Mouse (Mus musculus) G1E (cell line): Measurements from ENCODE around the gene Rhoc. TPM values are rescaled to one million over a fixed set of nuclear protein-coding genes. Genes with fewer than 3 reads are reported as not detected.

Source experiments
- ATAC-seq: 2 replicates; pipeline ENCODE4 v1.8.0; 2016; ENCODE audit warnings: mild to moderate bottlenecking; ENCODE audit not compliant: insufficient number of reproducible peaks, poor library complexity, low FRiP score, severe bottlenecking; ENCODE audit errors: extremely low read depth
- DNase-seq: peaks from one replicate; pipeline ENCODE4 v3.0.0; 2012; ENCODE audit warnings: low spot score
- H3K27me3 ChIP-seq: 2 replicates; pipeline ENCODE4 v1.6.1; 2012; ENCODE audit warnings: mild to moderate bottlenecking, low read length, inconsistent platforms; ENCODE audit not compliant: insufficient read depth
- H3K36me3 ChIP-seq: replicated peaks from 2 replicates; pipeline ENCODE3; 2012; ENCODE audit warnings: mild to moderate bottlenecking, inconsistent platforms
- H3K4me1 ChIP-seq: 2 replicates; pipeline ENCODE4 v1.6.1; 2012; ENCODE audit warnings: low read depth, low read length, inconsistent platforms, mixed read lengths; ENCODE audit not compliant: insufficient read depth
- H3K4me3 ChIP-seq: 2 replicates; pipeline ENCODE4 v1.5.1; 2012; ENCODE audit warnings: low read depth, mild to moderate bottlenecking, inconsistent platforms, low read length, moderate library complexity, mixed read lengths
- H3K9me3 ChIP-seq: replicated peaks from 2 replicates; pipeline ENCODE4 v1.6.1; 2012; ENCODE audit warnings: inconsistent platforms
- CTCF ChIP-seq: IDR thresholded peaks from 2 replicates; pipeline ENCODE4 v1.5.1; 2012; ENCODE audit warnings: low read depth, low read length, inconsistent platforms, mixed read lengths
- GATA1 ChIP-seq: IDR thresholded peaks from 2 replicates; pipeline ENCODE4 v1.6.1; 2012; ENCODE audit warnings: borderline replicate concordance, low read length, inconsistent platforms, mixed read lengths
- GATA2 ChIP-seq: IDR thresholded peaks from 2 replicates; pipeline ENCODE4 v1.6.1; 2012; ENCODE audit warnings: low read depth, low read length, inconsistent platforms, borderline replicate concordance
- POLR2AphosphoS5 ChIP-seq: IDR thresholded peaks from 2 replicates; pipeline ENCODE4 v1.6.1; 2012; ENCODE audit warnings: low read depth, low read length, inconsistent platforms; ENCODE audit not compliant: insufficient replicate concordance
- TAL1 ChIP-seq: conservative IDR thresholded peaks from 2 replicates; pipeline ENCODE4 v1.6.1; 2012; ENCODE audit warnings: low read depth, low read length, inconsistent platforms, mixed read lengths
- polyA plus RNA-seq: library from polyadenylated mRNA; stranded (reverse); fragments of >175 nt; gene quantifications from 2 replicates; pipeline ENCODE4 v1.2.3, GENCODE M21; 2012
- total RNA-seq, 2 experiments: library from RNA; stranded (forward) in 1 of 2; stranded (reverse) in 1 of 2; fragments of 200-1000 nt in 1 of 2; fragments of >200 nt in 1 of 2; fragmentation: Nextera tagmentation in 1 of 2; gene quantifications; 2 replicates each; pipeline ENCODE4 v1.2.3; 2014 to 2017

Gene Rhoc
- total and polyA plus RNA-seq, 3 experiments = 1.4 to 5.5 (median 2.2) TPM

- no peak for DNase-seq
- Histone ChIP-seq H3K4me3 (no peak overlapping the region), H3K9me3 (no peaks in the 10 kb centered on the region), H3K27me3 (no peaks in the 10 kb centered on the region), H3K4me1 (no peaks in the 10 kb centered on the region), H3K36me3 (peaks cover 84% of the 10 kb centered on the region)
- no peak for ATAC-seq
- no peak for TF ChIP-seq TAL1
- TF ChIP-seq GATA1 = no peak
- no peak for TF ChIP-seq CTCF
- TF ChIP-seq GATA2 = no peak
- no peak for TF ChIP-seq POLR2AphosphoS5
Measured at GRCm38 (mm10) chr3:104841049-104841448, 52.9 kb downstream of the Rhoc start.

Other genes with a start within 250 kb of the Rhoc start
- 32.1 and 75.1 TPM in 2 replicates for gene Slc16a1, start 149.7 kb upstream of the Rhoc start, total RNA-seq (2014; fragmentation: Nextera tagmentation)
- gene Slc16a1, start 149.7 kb upstream of the Rhoc start, total RNA-seq (2017) = 49.8 and 52.7 TPM in 2 replicates
- 62.5 and 76.5 TPM in 2 replicates for gene Slc16a1, start 149.7 kb upstream of the Rhoc start, polyA plus RNA-seq
- not detected in 2 replicates for gene Ppm1j, start 7.3 kb upstream of the Rhoc start, total RNA-seq (2014; fragmentation: Nextera tagmentation)
- not detected in 2 replicates for gene Ppm1j, start 7.3 kb upstream of the Rhoc start, total RNA-seq (2017)
- gene Ppm1j, start 7.3 kb upstream of the Rhoc start, polyA plus RNA-seq = 0.08 and 0.16 TPM in 2 replicates
- gene Fam19a3, start 6.5 kb upstream of the Rhoc start, total RNA-seq (2014; fragmentation: Nextera tagmentation) = not detected in 2 replicates
- under 0.01 and 0.11 TPM in 2 replicates for gene Fam19a3, start 6.5 kb upstream of the Rhoc start, total RNA-seq (2017)
- gene Fam19a3, start 6.5 kb upstream of the Rhoc start, polyA plus RNA-seq = not detected in 2 replicates
- 33.2 and 34.5 TPM in 2 replicates for gene Mov10, start 30.2 kb downstream of the Rhoc start, total RNA-seq (2014; fragmentation: Nextera tagmentation)
- gene Mov10, start 30.2 kb downstream of the Rhoc start, total RNA-seq (2017) = 7.4 and 8.1 TPM in 2 replicates
- gene Mov10, start 30.2 kb downstream of the Rhoc start, polyA plus RNA-seq = 57.0 and 65.0 TPM in 2 replicates
- gene St7l, start 75.6 kb downstream of the Rhoc start, total RNA-seq (2014; fragmentation: Nextera tagmentation) = 32.7 and 34.2 TPM in 2 replicates
- 25.6 and 25.9 TPM in 2 replicates for gene St7l, start 75.6 kb downstream of the Rhoc start, total RNA-seq (2017)
- 2.8 and 3.1 TPM in 2 replicates for gene St7l, start 75.6 kb downstream of the Rhoc start, polyA plus RNA-seq
- gene Capza1, start 76.1 kb downstream of the Rhoc start, total RNA-seq (2014; fragmentation: Nextera tagmentation) = 181 and 182 TPM in 2 replicates
- gene Capza1, start 76.1 kb downstream of the Rhoc start, total RNA-seq (2017) = 148 and 168 TPM in 2 replicates
- gene Capza1, start 76.1 kb downstream of the Rhoc start, polyA plus RNA-seq = 12.5 and 12.9 TPM in 2 replicates
- not detected in 2 replicates for gene Wnt2b, start 173.5 kb downstream of the Rhoc start, total RNA-seq (2014; fragmentation: Nextera tagmentation)
- gene Wnt2b, start 173.5 kb downstream of the Rhoc start, total RNA-seq (2017) = 0.11 TPM in 1 of 2 replicates, not detected in the other
- not detected in 2 replicates for gene Wnt2b, start 173.5 kb downstream of the Rhoc start, polyA plus RNA-seq